11 mouse cellular contexts compared by ENCODE assay signal in the genomic region with DNA sequence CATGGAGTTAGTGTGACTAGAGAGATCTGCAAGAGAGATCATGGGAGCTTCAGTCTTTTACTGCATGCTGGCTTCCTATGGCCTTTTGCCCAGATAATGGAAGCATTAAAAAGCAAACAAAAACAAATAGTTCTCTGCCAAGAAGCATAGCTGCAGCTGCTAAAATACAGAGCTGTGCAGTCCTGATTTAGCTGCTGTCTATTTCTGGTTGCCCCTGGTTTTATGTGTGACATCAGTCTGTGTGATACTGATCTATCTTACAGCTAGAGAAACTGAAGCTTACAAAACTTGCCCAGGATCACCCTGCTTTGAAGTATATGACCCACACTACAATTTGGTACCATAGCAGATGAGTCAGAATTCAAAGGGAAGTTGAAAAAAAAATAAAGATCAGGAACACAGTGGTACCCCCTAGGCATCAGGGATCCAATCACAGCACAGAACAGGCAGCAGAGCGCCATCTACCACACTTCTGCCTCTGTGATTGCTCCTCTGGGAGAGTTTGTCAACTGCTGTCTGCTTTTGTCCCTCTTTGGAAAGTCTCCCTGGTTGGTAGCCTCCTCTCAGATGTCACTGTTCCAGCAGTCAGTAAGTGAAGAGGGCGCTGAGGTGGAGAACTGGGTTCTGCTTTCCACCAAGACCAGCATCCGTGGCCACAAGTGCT. TPM values are rescaled to one million over a fixed set of nuclear protein-coding genes. Genes with fewer than 3 reads are reported as not detected.
DNase-seq lines count a peak whose midpoint lies in the region; ATAC-seq and TF ChIP-seq lines count a peak whose summit lies in the region.
"Had no signal": no experiment of that assay in that cellular context is flagged by ENCODE, and none has a peak within 500 bp of the region (broad histone marks: within the 10 kb centered on the region; RNA-seq: fewer than 3 reads in every experiment).

No protein-coding gene starts in this region.

- H3K9me3 ChIP-seq in intestine, postnatal 0 days (ENCODE audit: control insufficient read depth), result no peaks in the 10 kb centered on the region
- H3K9me3 ChIP-seq in intestine, embryonic 15.5 days, result no peaks in the 10 kb centered on the region
- H3K9me3 ChIP-seq in lung, embryonic 14.5 days (ENCODE audit: low read depth, low read length), result no peaks in the 10 kb centered on the region
- H3K9me3 ChIP-seq: hindbrain, embryonic 13.5 days; limb, embryonic 12.5 days had no signal

- H3K27me3 ChIP-seq in intestine, postnatal 0 days (replicated peaks; ENCODE audit: control insufficient read depth, insufficient read depth, low read length), result no peaks in the 10 kb centered on the region
- no peaks in the 10 kb centered on the region for H3K27me3 ChIP-seq in intestine, embryonic 15.5 days (replicated peaks)
- no peaks in the 10 kb centered on the region for H3K27me3 ChIP-seq in lung, embryonic 14.5 days (ENCODE audit: insufficient read depth, low read length)
- H3K27me3 ChIP-seq: hindbrain, embryonic 13.5 days; limb, embryonic 12.5 days had no signal

- TF ChIP-seq POLR2A in bone marrow macrophage, adult 2 months (IDR thresholded peaks at IDR 0.05; ENCODE audit: borderline replicate concordance, low read depth, low read length), result no peak
- no peak for TF ChIP-seq POLR2A in olfactory bulb, adult 2 months (IDR thresholded peaks at IDR 0.05; ENCODE audit: insufficient read depth, low read depth, low read length)

- no peaks in the 10 kb centered on the region for H3K36me3 ChIP-seq in intestine, postnatal 0 days (ENCODE audit: control insufficient read depth, insufficient read depth)
- H3K36me3 ChIP-seq in intestine, embryonic 15.5 days, result no peaks in the 10 kb centered on the region
- peaks cover 16% of the 10 kb centered on the region; the same call in 1 of the 2 replicates for H3K36me3 ChIP-seq in lung, embryonic 14.5 days (ENCODE audit: insufficient read depth)
- H3K36me3 ChIP-seq: limb, embryonic 12.5 days had no signal

- ATAC-seq in intestine, postnatal 0 days, result no peak
- no peak for ATAC-seq in intestine, embryonic 15.5 days
- 0 out of 2 replicates have a peak, but pooled peaks have one; percentile 54 for ATAC-seq in lung, embryonic 14.5 days (ENCODE audit: insufficient read depth)

- peak; percentile 80 for DNase-seq in lung, embryonic 14.5 days
- DNase-seq in lung, postnatal 14 days, result no peak
- no peak for DNase-seq in thymus, postnatal 25 days
- DNase-seq: embryo, embryonic 11 days; thymus, postnatal 14 days had no signal

- H3K4me3 ChIP-seq in intestine, postnatal 0 days (ENCODE audit: low read depth, low read length), result no peak overlapping the region
- no peak overlapping the region for H3K4me3 ChIP-seq in intestine, embryonic 15.5 days (replicated peaks)
- H3K4me3 ChIP-seq in lung, embryonic 14.5 days (ENCODE audit: low read depth, low read length), result no peak overlapping the region
- H3K4me3 ChIP-seq in bone marrow macrophage, adult 2 months (ENCODE audit: insufficient read depth, low read length), result no peak overlapping the region
- no peak overlapping the region for H3K4me3 ChIP-seq in olfactory bulb, adult 2 months (ENCODE audit: insufficient read depth, low read depth, low read length)
- H3K4me3 ChIP-seq: hindbrain, embryonic 13.5 days; limb, embryonic 12.5 days had no signal

- H3K4me2 ChIP-seq in intestine, postnatal 0 days (replicated peaks; ENCODE audit: low read depth), result no peak overlapping the region
- no peak overlapping the region for H3K4me2 ChIP-seq in intestine, embryonic 15.5 days (replicated peaks)
- H3K4me2 ChIP-seq in lung, embryonic 14.5 days, result no peak overlapping the region
- H3K4me2 ChIP-seq: hindbrain, embryonic 13.5 days; limb, embryonic 12.5 days had no signal

- no peak overlapping the region for H3K9ac ChIP-seq in intestine, postnatal 0 days (ENCODE audit: low read depth, low read length)
- no peak overlapping the region for H3K9ac ChIP-seq in intestine, embryonic 15.5 days
- no peak overlapping the region for H3K9ac ChIP-seq in lung, embryonic 14.5 days
- H3K9ac ChIP-seq: hindbrain, embryonic 13.5 days; limb, embryonic 12.5 days had no signal

- no peak overlapping the region for H3K27ac ChIP-seq in intestine, postnatal 0 days (ENCODE audit: low read depth, low read length)
- no peak overlapping the region for H3K27ac ChIP-seq in intestine, embryonic 15.5 days
- H3K27ac ChIP-seq in lung, embryonic 14.5 days (ENCODE audit: low read depth), result peak overlapping the region; percentile 62
- H3K27ac ChIP-seq in bone marrow macrophage, adult 2 months (ENCODE audit: insufficient read depth, low read depth, low read length), result no peak overlapping the region
- H3K27ac ChIP-seq in olfactory bulb, adult 2 months (ENCODE audit: insufficient read depth, low read depth, low read length), result peak overlapping the region; percentile 73; the same call in 1 of the 2 replicates
- H3K27ac ChIP-seq: hindbrain, embryonic 13.5 days; limb, embryonic 12.5 days had no signal

- no peaks in the 10 kb centered on the region for H3K4me1 ChIP-seq in intestine, postnatal 0 days (replicated peaks; ENCODE audit: control insufficient read depth, insufficient read depth, low read length)
- no peaks in the 10 kb centered on the region for H3K4me1 ChIP-seq in intestine, embryonic 15.5 days (replicated peaks)
- 0 out of 2 replicates have a peak, but pooled peaks cover 6% of the 10 kb centered on the region for H3K4me1 ChIP-seq in lung, embryonic 14.5 days (ENCODE audit: insufficient read depth)
- H3K4me1 ChIP-seq in bone marrow macrophage, adult 2 months (ENCODE audit: control insufficient read depth, insufficient read depth, low read length), result peaks cover 46% of the 10 kb centered on the region
- H3K4me1 ChIP-seq in olfactory bulb, adult 2 months (ENCODE audit: control insufficient read depth, insufficient read depth, low read length), result peaks cover 8% of the 10 kb centered on the region
- H3K4me1 ChIP-seq: hindbrain, embryonic 13.5 days; limb, embryonic 12.5 days had no signal

- 79% methylated on average over 3 of the region's 3 CpGs for WGBS in intestine, postnatal 0 days
- WGBS in intestine, embryonic 15.5 days, result 77% methylated on average over 3 of the region's 3 CpGs
- WGBS in lung, embryonic 14.5 days, result 78% methylated on average over 3 of the region's 3 CpGs
- whole genome bisulfite sequencing in olfactory bulb, adult 2 months, result 52% methylated on average over 3 of the region's 3 CpGs

- peak; percentile 22; the same call in 1 of the 2 replicates for TF ChIP-seq CTCF in intestine, postnatal 0 days (IDR thresholded peaks at IDR 0.05; ENCODE audit: low read depth)
- no peak for TF ChIP-seq CTCF in lung, embryonic 14.5 days (IDR thresholded peaks at IDR 0.05; ENCODE audit: low read depth)
- peak; percentile 7; the same call in 1 of the 2 replicates for TF ChIP-seq CTCF in bone marrow macrophage, adult 2 months (IDR thresholded peaks at IDR 0.05; ENCODE audit: low read depth, low read length)
- no peak for TF ChIP-seq CTCF in olfactory bulb, adult 2 months (IDR thresholded peaks at IDR 0.05; ENCODE audit: insufficient read depth, low read depth, low read length)

RNA-seq across cellular contexts. Expression of gene Stard9, which starts 34.7 kb away (rescaled TPM):
- polyA plus RNA-seq in intestine, postnatal 0 days (2015; fragmentation: Nextera tagmentation; extraction: Ambion mirVana), result 1.6 and 2.4 TPM in 2 replicates
- polyA plus RNA-seq in intestine, embryonic 15.5 days (2015; fragmentation: Nextera tagmentation; extraction: Ambion mirVana), result 2.9 and 3.3 TPM in 2 replicates
- polyA plus RNA-seq in lung, embryonic 14.5 days (2014; fragmentation: Nextera tagmentation; extraction: Ambion mirVana), result 14.1 and 14.9 TPM in 2 replicates
- polyA plus RNA-seq in bone marrow macrophage, adult 2 months (2012; ENCODE audit: insufficient read depth, insufficient read length, missing spikeins), result 71.4 and 75.3 TPM in 2 replicates
- polyA plus RNA-seq in olfactory bulb, adult 2 months (2012; ENCODE audit: insufficient read depth, insufficient read length, low replicate concordance, missing spikeins), result not detected in 2 replicates

RNA-seq across cellular contexts. Expression of gene Lrrc57, which starts 54.3 kb away (rescaled TPM):
- polyA plus RNA-seq in intestine, postnatal 0 days (2015; fragmentation: Nextera tagmentation; extraction: Ambion mirVana), result 23.6 and 24.7 TPM in 2 replicates
- polyA plus RNA-seq in intestine, embryonic 15.5 days (2015; fragmentation: Nextera tagmentation; extraction: Ambion mirVana), result 20.3 and 20.5 TPM in 2 replicates
- polyA plus RNA-seq in lung, embryonic 14.5 days (2014; fragmentation: Nextera tagmentation; extraction: Ambion mirVana), result 22.6 and 23.5 TPM in 2 replicates
- polyA plus RNA-seq in bone marrow macrophage, adult 2 months (2012; ENCODE audit: insufficient read depth, insufficient read length, missing spikeins), result 17.5 and 18.3 TPM in 2 replicates
- polyA plus RNA-seq in olfactory bulb, adult 2 months (2012; ENCODE audit: insufficient read depth, insufficient read length, low replicate concordance, missing spikeins), result not detected in 2 replicates

RNA-seq across cellular contexts. Expression of gene Haus2, which starts 54.4 kb away (rescaled TPM):
- 11.1 and 11.6 TPM in 2 replicates for polyA plus RNA-seq in intestine, postnatal 0 days (2015; fragmentation: Nextera tagmentation; extraction: Ambion mirVana)
- 21.3 and 22.3 TPM in 2 replicates for polyA plus RNA-seq in intestine, embryonic 15.5 days (2015; fragmentation: Nextera tagmentation; extraction: Ambion mirVana)
- polyA plus RNA-seq in lung, embryonic 14.5 days (2014; fragmentation: Nextera tagmentation; extraction: Ambion mirVana), result 25.7 and 26.0 TPM in 2 replicates
- 9.5 and 10.3 TPM in 2 replicates for polyA plus RNA-seq in bone marrow macrophage, adult 2 months (2012; ENCODE audit: insufficient read depth, insufficient read length, missing spikeins)
- polyA plus RNA-seq in olfactory bulb, adult 2 months (2012; ENCODE audit: insufficient read depth, insufficient read length, low replicate concordance, missing spikeins), result not detected in 2 replicates

Comparison
In these comparisons a context has a peak if more than half of its experiments do, and no peak if none do; other contexts are left out.
1. H3K27ac ChIP-seq: peak in lung, embryonic 14.5 days (single experiment) and olfactory bulb, adult 2 months (single experiment); none in intestine, postnatal 0 days (single experiment), intestine, embryonic 15.5 days (single experiment) and bone marrow macrophage, adult 2 months (single experiment).
2. CTCF ChIP-seq: peak in intestine, postnatal 0 days (single experiment) and bone marrow macrophage, adult 2 months (single experiment); none in lung, embryonic 14.5 days (single experiment) and olfactory bulb, adult 2 months (single experiment).
3. RNA of gene Lrrc57, which starts 54.3 kb away (polyA plus RNA-seq): 23.6 to 24.7 TPM in intestine, postnatal 0 days, 22.6 to 23.5 TPM in lung, embryonic 14.5 days, 20.3 to 20.5 TPM in intestine, embryonic 15.5 days and 17.5 to 18.3 TPM in bone marrow macrophage, adult 2 months; not detected in olfactory bulb, adult 2 months; every median in the first group is over 10 times any median in the second.
4. RNA of gene Haus2, which starts 54.4 kb away (polyA plus RNA-seq): 25.7 to 26.0 TPM in lung, embryonic 14.5 days, 21.3 to 22.3 TPM in intestine, embryonic 15.5 days, 11.1 to 11.6 TPM in intestine, postnatal 0 days and 9.5 to 10.3 TPM in bone marrow macrophage, adult 2 months; not detected in olfactory bulb, adult 2 months; every median in the first group is over 10 times any median in the second.